Mouse (Mus musculus): ENCODE results near the gene Hsd17b3. TPM values are rescaled to one million over a fixed set of nuclear protein-coding genes. Genes with fewer than 3 reads are reported as not detected.

The Hsd17b3 gene
- total RNA-seq, 1 experiment from 2014 or later = not detected

DNA sequence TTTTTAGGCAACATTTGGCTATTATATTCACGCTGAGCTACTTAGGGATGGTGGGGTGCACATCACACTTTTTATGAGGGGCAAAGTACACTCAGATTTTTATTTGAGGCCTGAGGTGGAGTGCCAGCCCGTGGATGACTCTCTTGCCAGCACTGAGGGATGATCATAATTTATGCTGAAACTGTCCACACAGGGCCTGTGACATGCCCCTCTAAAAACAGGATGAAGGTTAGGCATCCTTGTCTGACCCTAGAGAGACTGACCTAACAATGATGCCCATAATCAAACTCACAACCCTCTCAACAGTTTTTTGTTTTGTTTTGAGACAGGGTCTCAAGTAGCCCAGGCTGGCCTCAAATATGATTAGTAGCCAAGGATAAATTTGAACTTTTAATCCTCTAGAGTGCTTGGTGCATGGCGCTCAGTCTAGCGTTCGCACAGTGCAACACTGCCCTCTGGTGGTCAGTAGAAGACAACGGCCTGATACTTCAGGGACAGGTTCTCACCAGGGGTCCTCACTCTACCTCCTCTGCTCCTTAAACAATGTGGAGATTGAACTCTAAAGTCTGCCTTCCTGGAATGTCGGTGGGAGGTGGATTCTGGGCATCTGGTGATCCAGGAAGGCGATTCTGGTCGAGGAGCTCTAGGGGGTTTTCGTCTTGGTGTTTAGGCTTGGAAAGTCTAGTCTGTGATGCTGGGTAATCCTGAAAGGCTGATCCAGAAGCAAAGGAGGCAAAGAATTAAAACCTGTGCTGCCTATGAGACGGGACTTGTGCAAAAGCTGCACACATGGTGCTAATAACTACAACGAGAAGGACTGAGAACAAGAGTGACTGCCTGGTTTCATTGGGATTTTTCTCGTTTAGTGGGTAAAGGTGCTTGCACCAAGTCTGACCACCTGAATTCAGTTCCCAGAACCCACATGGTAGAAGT lies 52.7 kb downstream of the Hsd17b3 start:
- peak; percentile 66 to 75 for ATAC-seq (replicated peaks in 1 of 2; ENCODE audit: insufficient read depth in 1 of 2, low FRiP score in 2 of 2, low TSS enrichment in 1 of 2, low read depth in 1 of 2, poor library complexity in 2 of 2, severe bottlenecking in 2 of 2)

- no peak for ATAC-seq (replicated peaks in 1 of 2; ENCODE audit: insufficient read depth in 1 of 2, low FRiP score in 2 of 2, low TSS enrichment in 1 of 2, low read depth in 1 of 2, poor library complexity in 2 of 2, severe bottlenecking in 2 of 2)
Measured at GRCm38 (mm10) chr13:64035036-64035435, 54.0 kb downstream of the Hsd17b3 start.

DNA sequence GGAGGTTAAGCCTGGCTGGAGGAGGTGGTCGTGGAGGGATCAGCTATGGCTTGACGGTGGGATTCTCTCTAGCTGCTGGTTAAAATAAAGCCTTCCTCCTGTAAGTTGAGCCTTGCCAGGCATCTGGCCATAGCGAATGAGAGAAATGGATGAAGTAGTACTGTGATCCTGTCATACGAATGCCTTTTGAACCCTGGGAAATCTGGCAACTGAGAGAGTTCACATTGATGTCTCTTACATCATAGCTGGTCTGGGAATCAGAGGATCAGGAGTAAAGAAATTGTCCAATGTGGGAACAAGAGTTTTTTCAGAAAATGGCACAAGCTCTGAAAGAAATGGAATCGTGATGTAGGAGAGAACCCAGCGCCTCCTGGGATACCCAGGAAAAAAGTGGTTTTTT lies 55.1 kb downstream of the Hsd17b3 start:
- no peak for ATAC-seq (replicated peaks in 1 of 2; ENCODE audit: insufficient read depth in 1 of 2, low FRiP score in 2 of 2, low TSS enrichment in 1 of 2, low read depth in 1 of 2, poor library complexity in 2 of 2, severe bottlenecking in 2 of 2)

DNA sequence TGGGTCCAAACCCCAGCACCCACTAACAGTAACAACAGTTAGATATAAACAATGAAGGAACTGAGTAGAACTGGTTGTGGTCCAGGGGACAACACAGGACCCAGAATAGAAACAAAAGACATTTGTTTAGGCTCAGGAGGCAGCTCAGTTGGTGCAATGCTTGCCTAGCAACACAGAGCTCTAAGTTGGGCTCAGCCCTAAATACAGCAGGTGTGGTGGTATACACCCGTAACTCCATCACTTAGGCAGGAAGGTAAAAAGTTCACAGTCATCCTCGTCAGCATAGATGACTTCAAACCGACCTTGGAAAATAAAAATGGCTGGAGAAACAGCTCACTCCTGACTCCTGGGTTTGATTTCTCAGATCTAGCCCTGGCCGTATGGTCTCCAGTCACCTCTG lies 55.8 kb downstream of the Hsd17b3 start:
- no peak for ATAC-seq (replicated peaks in 1 of 2; ENCODE audit: insufficient read depth in 1 of 2, low FRiP score in 2 of 2, low TSS enrichment in 1 of 2, low read depth in 1 of 2, poor library complexity in 2 of 2, severe bottlenecking in 2 of 2)

DNA sequence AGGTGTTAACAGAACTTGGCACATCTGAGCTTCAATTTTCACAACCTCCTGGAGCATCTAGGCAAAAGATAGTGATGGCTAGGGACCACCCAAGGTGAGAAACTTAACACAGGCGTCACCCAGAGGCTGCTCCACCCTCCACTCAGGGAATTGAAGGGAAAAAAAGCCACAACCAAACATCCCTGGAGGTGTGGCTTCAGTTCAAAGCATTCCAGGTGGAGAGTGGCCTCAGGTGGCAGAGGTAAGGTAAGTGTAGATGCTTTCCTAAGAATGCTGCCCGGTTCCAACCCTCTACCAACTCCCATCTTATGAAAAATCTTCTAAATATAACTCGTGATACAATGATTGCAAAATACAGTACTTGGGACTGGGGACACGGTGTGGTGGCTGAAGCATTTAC lies 57.8 kb downstream of the Hsd17b3 start:
- no peak for ATAC-seq (replicated peaks in 1 of 2; ENCODE audit: insufficient read depth in 1 of 2, low FRiP score in 2 of 2, low TSS enrichment in 1 of 2, low read depth in 1 of 2, poor library complexity in 2 of 2, severe bottlenecking in 2 of 2)

DNA sequence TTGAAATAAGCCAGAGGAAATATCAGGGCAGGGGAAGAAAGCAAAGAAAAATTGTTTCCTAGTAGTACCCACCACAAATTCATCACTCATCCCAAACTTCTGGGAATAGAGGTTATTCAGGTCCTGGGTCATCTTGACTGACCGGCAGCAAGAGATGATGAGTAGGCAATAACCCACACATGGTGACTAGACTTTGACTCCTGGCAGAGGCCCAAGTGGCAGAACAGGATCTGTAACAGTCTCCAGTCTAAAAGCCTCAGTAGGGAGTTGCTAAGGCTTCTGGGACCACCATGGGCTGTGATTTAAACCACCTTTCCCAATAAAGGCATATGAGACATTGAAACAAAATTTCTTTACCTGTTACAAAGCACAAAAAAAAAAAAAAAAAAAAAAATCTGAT lies 58.2 kb downstream of the Hsd17b3 start:
- ATAC-seq (replicated peaks in 1 of 2; ENCODE audit: insufficient read depth in 1 of 2, low FRiP score in 2 of 2, low TSS enrichment in 1 of 2, low read depth in 1 of 2, poor library complexity in 2 of 2, severe bottlenecking in 2 of 2) = no peak

DNA sequence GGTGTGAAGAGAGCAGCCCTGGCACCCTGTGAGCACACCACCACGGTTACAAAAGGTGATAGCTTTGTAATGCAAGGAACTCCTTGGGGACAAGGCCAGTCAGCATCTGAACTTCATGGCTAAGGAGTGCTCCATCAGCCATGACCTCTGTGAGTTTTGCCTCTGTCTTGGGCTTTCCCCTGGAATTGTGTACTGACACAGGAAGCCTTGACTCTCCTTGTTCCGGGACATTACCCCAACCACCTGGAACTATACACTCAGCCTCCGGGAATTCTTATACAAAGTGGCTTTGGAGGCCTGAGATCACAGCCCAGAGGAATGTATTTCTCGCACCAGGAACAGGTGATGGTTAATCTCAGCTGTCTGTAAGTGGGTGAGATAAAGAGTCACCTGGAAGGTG lies 64.2 kb downstream of the Hsd17b3 start:
- ATAC-seq (replicated peaks in 1 of 2; ENCODE audit: insufficient read depth in 1 of 2, low FRiP score in 2 of 2, low TSS enrichment in 1 of 2, low read depth in 1 of 2, poor library complexity in 2 of 2, severe bottlenecking in 2 of 2) = no peak

DNA sequence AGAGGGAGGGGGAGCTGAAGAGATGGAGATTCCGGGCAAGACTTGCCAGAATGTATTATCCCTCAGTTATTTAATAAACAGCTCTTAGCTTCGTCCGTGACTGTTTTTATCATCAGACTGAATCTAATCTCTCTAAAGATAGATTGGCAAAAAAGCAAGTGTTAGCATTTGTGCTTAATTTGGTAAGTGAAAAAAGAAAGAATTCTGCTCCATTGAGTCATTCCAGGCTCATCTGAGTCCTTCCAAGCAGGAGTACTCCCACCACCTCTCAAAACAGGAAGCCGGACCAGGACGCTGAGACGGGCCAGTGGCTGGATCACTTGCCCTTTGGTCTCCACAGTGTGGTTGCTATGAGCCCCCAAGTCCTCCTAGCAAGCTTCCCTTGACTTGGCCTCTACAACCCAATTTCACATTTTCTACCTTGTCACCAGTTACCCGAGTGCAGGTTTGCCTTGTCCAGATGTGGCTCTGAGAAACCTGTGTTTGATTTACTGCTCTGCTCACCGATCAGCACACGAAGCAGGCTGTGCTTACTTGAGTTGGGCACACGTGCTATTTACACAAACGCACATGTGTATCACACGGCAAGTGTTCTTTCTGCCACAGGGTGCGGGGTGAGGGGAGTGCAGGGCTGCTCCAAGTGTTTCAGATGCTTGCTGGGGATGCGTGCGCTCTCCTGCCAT lies 66.1 kb downstream of the Hsd17b3 start:
- ATAC-seq (replicated peaks in 1 of 2; ENCODE audit: insufficient read depth in 1 of 2, low FRiP score in 2 of 2, low TSS enrichment in 1 of 2, low read depth in 1 of 2, poor library complexity in 2 of 2, severe bottlenecking in 2 of 2) = no peak

GRCm38 (mm10) chr13:64020902-64021311 lies 68.1 kb downstream of the Hsd17b3 start:
- ATAC-seq (replicated peaks in 1 of 2; ENCODE audit: insufficient read depth in 1 of 2, low FRiP score in 2 of 2, low TSS enrichment in 1 of 2, low read depth in 1 of 2, poor library complexity in 2 of 2, severe bottlenecking in 2 of 2) = no peak

GRCm38 (mm10) chr13:64018586-64019141 lies 70.4 kb downstream of the Hsd17b3 start:
- ATAC-seq (replicated peaks in 1 of 2; ENCODE audit: insufficient read depth in 1 of 2, low FRiP score in 2 of 2, low TSS enrichment in 1 of 2, low read depth in 1 of 2, poor library complexity in 2 of 2, severe bottlenecking in 2 of 2) = no peak

GRCm38 (mm10) chr13:64016048-64016447 lies 73.0 kb downstream of the Hsd17b3 start:
- no peak for ATAC-seq (replicated peaks in 1 of 2; ENCODE audit: insufficient read depth in 1 of 2, low FRiP score in 2 of 2, low TSS enrichment in 1 of 2, low read depth in 1 of 2, poor library complexity in 2 of 2, severe bottlenecking in 2 of 2)

- no peak for ATAC-seq (replicated peaks in 1 of 2; ENCODE audit: insufficient read depth in 1 of 2, low FRiP score in 2 of 2, low TSS enrichment in 1 of 2, low read depth in 1 of 2, poor library complexity in 2 of 2, severe bottlenecking in 2 of 2)
Measured at GRCm38 (mm10) chr13:64011157-64011556, 77.9 kb downstream of the Hsd17b3 start.

Other genes with a start within 250 kb of the Hsd17b3 start
- gene Slc35d2, start 40.1 kb upstream of the Hsd17b3 start, total RNA-seq (2017) = 23.4 and 24.6 TPM in 2 replicates
- 70.6 and 125 TPM in 2 replicates for gene Zfp367, start 64.0 kb upstream of the Hsd17b3 start, total RNA-seq (2017)
- 2.5 and 4.8 TPM in 2 replicates for gene Habp4, start 72.6 kb upstream of the Hsd17b3 start, total RNA-seq (2017)
- gene Cdc14b, start 186.1 kb upstream of the Hsd17b3 start, total RNA-seq (2017) = 3.9 and 12.3 TPM in 2 replicates
- 84.9 and 103 TPM in 2 replicates for gene Aaed1, start 223.5 kb upstream of the Hsd17b3 start, total RNA-seq (2017)